Mouse (Mus musculus) E14TG2a.4 (cell line): ENCODE measurements around the gene Hist1h4h.
A peak's percentile ranks its signal among the peaks of the same experiment; 100 is the strongest.

Experiments
- H3K27me3 ChIP-seq: 2 replicates; pipeline ENCODE4 v1.6.1; 2014; ENCODE audit warnings: low read length, control low read depth; ENCODE audit not compliant: insufficient read depth
- H3K36me3 ChIP-seq: 2 replicates; pipeline ENCODE4 v1.6.1; 2014; ENCODE audit warnings: low read length, control low read depth; ENCODE audit not compliant: insufficient read depth
- H3K4me1 ChIP-seq: replicated peaks from 2 replicates; pipeline ENCODE4 v1.6.1; 2014; ENCODE audit warnings: low read depth, low read length, control low read depth
- H3K4me3 ChIP-seq: replicated peaks from 2 replicates; pipeline ENCODE4 v1.5.1; 2014; ENCODE audit warnings: mild to moderate bottlenecking, low read length
- H3K9me3 ChIP-seq: 2 replicates; pipeline ENCODE4 v1.6.1; 2014; ENCODE audit warnings: low read length, control low read depth
- CTCF ChIP-seq: conservative IDR thresholded peaks from 2 replicates; pipeline ENCODE4 v1.5.1; 2014; ENCODE audit warnings: low read length
- NANOG ChIP-seq: IDR thresholded peaks from 2 replicates; pipeline ENCODE4 v1.6.1; 2014; ENCODE audit warnings: borderline replicate concordance, low read length, mixed read lengths
- POU5F1 ChIP-seq: IDR thresholded peaks from 2 replicates; pipeline ENCODE4 v1.6.1; 2014; ENCODE audit warnings: low read length, borderline replicate concordance

Hist1h4h gene

DNA sequence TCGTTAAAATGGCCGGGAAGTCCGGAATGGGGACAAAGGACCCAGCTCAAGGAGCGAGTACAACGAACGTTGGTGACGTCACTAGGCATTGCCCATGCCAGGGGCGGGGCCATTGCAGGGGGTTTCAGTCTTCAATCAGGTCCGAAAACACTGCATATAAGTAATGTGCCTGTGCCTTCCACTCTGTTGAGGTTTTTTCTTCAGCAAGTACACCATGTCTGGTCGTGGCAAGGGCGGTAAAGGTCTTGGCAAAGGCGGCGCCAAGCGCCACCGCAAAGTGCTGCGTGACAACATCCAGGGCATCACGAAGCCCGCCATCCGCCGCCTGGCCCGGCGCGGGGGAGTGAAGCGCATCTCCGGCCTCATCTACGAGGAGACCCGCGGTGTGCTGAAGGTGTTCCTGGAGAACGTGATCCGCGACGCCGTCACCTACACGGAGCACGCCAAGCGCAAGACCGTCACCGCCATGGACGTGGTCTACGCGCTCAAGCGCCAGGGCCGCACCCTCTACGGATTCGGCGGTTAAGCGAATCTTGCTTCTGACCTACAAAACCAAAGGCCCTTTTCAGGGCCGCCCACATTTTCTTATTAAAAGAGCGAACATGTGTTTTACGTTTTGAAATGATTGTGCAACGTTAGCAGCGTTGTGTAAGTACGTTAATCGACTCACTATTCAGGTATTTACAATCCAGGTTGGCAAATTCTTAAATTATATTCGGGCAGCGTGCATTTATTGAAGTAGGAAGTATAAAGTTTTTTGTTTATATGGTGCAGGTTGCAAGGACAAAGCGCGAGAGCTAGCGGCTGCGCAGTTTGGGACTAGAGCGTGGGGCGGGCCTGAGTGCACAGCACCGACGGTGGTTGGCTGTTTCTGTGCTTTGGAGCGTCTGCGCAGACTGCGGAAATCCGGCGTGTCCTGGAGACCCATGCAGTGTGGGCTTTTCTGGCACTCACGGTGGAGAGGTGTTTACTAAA is at the start of gene Hist1h4h:
Hist1h4h (plus strand) TSS at position 150 of the 975 bp plus-strand sequence.
- peaks cover 29% of the 10 kb centered on the region for H3K4me1 ChIP-seq
- H3K36me3 ChIP-seq: no peaks in the 10 kb centered on the region
- TF ChIP-seq POU5F1 (no peak), CTCF (no peak), NANOG (no peak)
- H3K9me3 ChIP-seq: no peaks in the 10 kb centered on the region
- H3K27me3 ChIP-seq: no peaks in the 10 kb centered on the region
- peak within 1 kb of the TSS; percentile 83 for H3K4me3 ChIP-seq

DNA sequence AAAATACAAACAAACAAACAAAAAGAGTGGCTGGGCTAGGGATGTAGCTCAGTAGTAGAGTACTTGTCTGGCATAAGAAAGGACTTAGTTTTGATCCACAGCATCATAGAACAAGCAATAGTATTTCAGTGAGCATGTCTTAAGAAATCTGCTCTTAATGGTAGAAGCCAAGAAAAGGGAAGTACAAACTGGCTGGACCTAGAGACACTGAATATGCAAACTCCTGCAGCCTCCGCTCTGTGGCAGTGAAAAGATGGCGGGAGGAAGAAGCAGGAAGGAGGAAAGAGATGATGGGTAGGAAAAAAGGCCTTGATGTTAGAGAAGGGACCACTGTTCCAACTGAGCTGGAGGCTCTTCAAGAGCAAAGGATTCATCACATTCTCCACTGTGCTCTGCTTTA is 47.7 kb upstream of the Hist1h4h start:
- peaks cover 28% of the 10 kb centered on the region for H3K4me1 ChIP-seq
- no peaks in the 10 kb centered on the region for H3K9me3 ChIP-seq
- H3K4me3 ChIP-seq: no peak overlapping the region
- H3K36me3 ChIP-seq: no peaks in the 10 kb centered on the region
- peaks cover 36% of the 10 kb centered on the region for H3K27me3 ChIP-seq
- TF ChIP-seq CTCF: no peak
- TF ChIP-seq NANOG: no peak
- no peak for TF ChIP-seq POU5F1

DNA sequence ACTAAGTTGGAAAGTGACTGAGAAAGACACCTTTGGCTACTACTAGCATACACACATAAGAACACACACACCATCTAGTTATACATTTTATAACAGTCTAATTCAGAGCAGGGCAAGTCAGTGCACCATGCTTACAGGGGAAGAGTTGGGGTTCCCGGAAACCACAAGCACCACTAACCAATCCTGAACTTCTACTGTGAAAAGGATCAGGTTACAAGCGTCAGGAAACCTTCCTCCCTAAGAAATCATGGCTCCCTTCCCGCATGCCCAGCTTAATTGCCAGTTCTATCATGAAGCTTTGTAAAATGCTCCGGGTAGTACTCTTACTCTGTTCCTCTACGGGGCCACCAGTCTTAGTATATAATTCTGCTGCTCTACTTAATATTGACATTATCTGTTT is 45.6 kb upstream of the Hist1h4h start:
- TF ChIP-seq POU5F1 (no peak), CTCF (no peak), NANOG (no peak)
- peaks cover 28% of the 10 kb centered on the region for H3K27me3 ChIP-seq
- no peaks in the 10 kb centered on the region for H3K9me3 ChIP-seq
- H3K36me3 ChIP-seq: no peaks in the 10 kb centered on the region
- no peak overlapping the region for H3K4me3 ChIP-seq
- H3K4me1 ChIP-seq: peaks cover 45% of the 10 kb centered on the region

DNA sequence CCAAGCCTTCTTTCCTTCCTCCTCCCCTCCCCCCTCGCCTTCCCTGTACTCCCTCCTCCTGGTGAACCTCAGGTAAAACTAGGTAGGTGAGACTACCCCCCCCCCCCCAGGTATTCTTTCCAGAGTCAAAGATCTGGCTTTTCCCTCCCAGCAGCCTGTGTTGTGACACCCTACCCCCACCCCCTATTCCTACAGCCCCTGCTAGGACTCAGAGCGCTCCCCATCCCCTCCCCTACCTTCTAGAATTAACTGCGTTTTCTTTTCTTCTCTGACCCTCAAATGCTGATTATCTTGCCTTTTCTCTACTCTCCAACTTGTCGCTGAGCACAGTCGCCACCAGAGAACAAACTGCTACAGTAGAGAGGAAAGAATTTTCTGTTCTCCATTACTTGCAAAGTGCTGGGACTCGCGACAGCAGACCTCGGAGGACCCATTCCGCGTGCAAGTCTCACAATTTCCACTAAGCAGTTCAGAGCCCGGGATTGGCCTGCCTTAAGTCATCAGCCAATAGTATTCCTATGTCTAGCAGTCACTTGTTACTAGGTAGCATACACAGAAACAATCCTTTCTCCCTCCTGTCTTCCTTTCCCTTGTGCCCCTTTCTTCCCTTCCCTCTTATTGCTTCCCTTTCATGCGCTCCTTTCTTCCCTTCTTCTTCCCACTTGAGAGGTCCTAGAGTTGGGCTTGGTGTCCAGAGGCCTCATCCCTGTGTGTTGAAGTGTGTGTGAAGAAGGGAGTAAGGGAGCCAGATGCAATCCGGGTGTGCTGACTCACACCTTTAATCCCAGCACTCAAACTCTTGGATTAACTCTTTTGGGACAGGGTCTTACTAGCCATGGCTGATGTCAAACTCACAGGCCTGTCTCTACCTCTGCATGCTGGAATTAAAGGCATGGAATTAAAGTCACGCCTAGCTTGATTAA is 42.2 kb upstream of the Hist1h4h start, which contains the start of gene Btn2a2:
Btn2a2 (minus strand) TSS at position 458 of the 923 bp plus-strand sequence.
- Histone ChIP-seq H3K4me1 (peaks cover 74% of the 10 kb centered on the region), H3K9me3 (no peaks in the 10 kb centered on the region), H3K27me3 (peaks cover 14% of the 10 kb centered on the region), H3K36me3 (no peaks in the 10 kb centered on the region), H3K4me3 (no peak within 1 kb of the TSS; the same call in 1 of the 2 replicates)
- TF ChIP-seq POU5F1: no peak
- no peak for TF ChIP-seq NANOG
- no peak for TF ChIP-seq CTCF

DNA sequence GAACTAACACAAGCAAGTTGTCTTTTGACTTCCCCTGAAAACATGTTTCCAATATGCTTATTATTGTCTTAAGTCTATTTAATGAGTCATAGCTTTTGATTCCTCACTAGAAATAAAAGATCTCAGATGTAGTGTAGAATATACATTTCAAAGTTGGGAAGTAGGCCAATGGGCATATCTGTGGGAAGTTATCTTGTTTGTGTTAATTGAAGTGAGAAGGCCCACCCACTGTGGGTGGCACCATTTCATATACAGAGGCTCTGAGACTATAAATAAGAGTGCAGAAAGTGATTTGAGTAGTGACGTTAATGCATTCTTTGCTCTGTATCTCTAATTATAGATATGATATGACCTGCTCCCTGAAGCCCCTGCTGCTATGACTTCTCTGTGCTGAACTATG is 40.0 kb upstream of the Hist1h4h start:
- peaks cover 77% of the 10 kb centered on the region for H3K4me1 ChIP-seq
- TF ChIP-seq NANOG (no peak), CTCF (no peak), POU5F1 (no peak)

DNA sequence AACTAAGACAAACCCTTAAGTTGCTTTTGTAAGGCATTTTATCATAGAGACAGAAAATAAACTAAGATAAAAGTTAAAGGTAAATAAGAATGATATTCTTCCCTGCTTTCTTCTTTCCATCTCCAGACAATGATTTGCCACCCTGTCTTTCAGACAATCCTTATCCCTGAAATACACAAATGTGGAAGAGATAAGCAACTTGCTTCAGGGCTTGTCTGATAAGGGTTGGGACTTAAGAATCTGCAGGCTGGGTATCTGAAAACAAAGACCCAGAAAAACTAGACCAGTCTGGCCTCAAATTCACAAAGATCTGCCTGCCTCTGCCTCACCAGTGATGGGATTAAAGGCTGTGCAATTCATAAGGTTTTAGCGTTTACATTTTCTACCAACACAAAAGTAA is 39.6 kb upstream of the Hist1h4h start:
- no peaks in the 10 kb centered on the region for H3K9me3 ChIP-seq
- peaks cover 14% of the 10 kb centered on the region for H3K27me3 ChIP-seq
- H3K4me1 ChIP-seq: peaks cover 77% of the 10 kb centered on the region
- no peak overlapping the region for H3K4me3 ChIP-seq
- H3K36me3 ChIP-seq: no peaks in the 10 kb centered on the region
- TF ChIP-seq POU5F1 (no peak), NANOG (no peak), CTCF (no peak)

More for the DNA sequence above, 40.0 kb upstream of the Hist1h4h start:
- Histone ChIP-seq H3K27me3 (peaks cover 14% of the 10 kb centered on the region), H3K4me3 (no peak overlapping the region), H3K36me3 (no peaks in the 10 kb centered on the region), H3K9me3 (no peaks in the 10 kb centered on the region)

DNA sequence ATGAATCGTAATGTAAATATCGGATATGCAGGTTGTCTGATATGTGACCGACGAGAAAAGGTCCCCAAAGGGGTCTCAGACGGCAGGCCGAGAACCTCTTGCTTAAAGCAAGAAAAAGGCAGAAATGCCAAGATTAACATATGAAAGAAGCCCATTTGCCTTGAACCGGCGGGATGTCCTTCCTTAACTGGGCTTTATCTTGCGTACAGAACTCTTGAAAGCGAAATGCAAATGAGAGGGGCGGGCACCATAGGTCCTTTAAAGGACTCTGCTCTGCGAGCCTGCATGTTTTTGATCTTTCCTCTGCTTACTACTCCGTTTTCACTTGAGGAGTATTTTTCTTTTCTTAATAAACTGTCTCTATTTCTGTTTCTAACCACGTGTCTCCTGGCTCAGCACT is 38.9 kb upstream of the Hist1h4h start:
- peak; percentile 58; the same call in 1 of the 2 replicates for TF ChIP-seq POU5F1
- TF ChIP-seq CTCF: no peak
- TF ChIP-seq NANOG: peak; percentile 75; the same call in 1 of the 2 replicates
- peaks cover 75% of the 10 kb centered on the region for H3K4me1 ChIP-seq
- H3K9me3 ChIP-seq: no peaks in the 10 kb centered on the region
- no peaks in the 10 kb centered on the region for H3K36me3 ChIP-seq
- H3K4me3 ChIP-seq: peak overlapping the region; percentile 41
- H3K27me3 ChIP-seq: peaks cover 10% of the 10 kb centered on the region

DNA sequence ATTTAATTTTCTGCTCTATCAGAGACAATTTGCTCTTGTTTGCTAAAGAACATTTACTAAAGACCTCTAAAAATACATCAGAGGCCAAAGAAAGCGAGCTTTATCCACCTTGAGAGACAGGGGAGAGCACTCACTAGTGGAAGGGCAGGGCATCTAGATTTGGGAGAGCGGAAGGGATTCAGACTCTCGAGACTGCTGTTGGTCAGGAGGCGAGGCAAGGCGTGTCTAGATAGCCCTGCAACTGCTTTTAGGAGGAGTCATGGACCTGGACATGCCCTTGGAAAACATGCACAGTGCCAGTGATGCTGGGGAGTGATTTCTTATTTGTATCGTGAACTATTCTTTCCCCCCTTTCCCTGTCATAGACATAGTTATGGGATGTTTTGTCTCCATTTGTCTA is 35.3 kb upstream of the Hist1h4h start:
- H3K4me1 ChIP-seq: peaks cover 71% of the 10 kb centered on the region
- H3K36me3 ChIP-seq: no peaks in the 10 kb centered on the region
- H3K9me3 ChIP-seq: no peaks in the 10 kb centered on the region
- TF ChIP-seq POU5F1 (no peak), NANOG (no peak), CTCF (no peak)
- no peaks in the 10 kb centered on the region for H3K27me3 ChIP-seq
- H3K4me3 ChIP-seq: peak overlapping the region; percentile 32; the same call in 1 of the 2 replicates
